Mouse (Mus musculus) splenic B cell, adult 2 months (primary cell): ENCODE measurements around the gene Npr2.
"Not testable (repeated sequence)": the region's sequence is repeated elsewhere in the genome, so short reads cannot be mapped to it uniquely, and the experiment has no call there.

ENCODE experiments used
- DNase-seq: peaks from one replicate; pipeline ENCODE4 v3.0.0-alpha.2; 2011; ENCODE audit warnings: low read depth, low spot score
- H3K27me3 ChIP-seq: 2 replicates; pipeline ENCODE4 v1.6.1; 2012; ENCODE audit warnings: mild to moderate bottlenecking, low read length, moderate library complexity, mixed read lengths; ENCODE audit not compliant: control insufficient read depth, poor library complexity, insufficient read depth, severe bottlenecking
- H3K36me3 ChIP-seq: 2 replicates; pipeline ENCODE4 v1.6.1; 2012; ENCODE audit warnings: mild to moderate bottlenecking, low read length, moderate library complexity, mixed read lengths; ENCODE audit not compliant: control insufficient read depth, poor library complexity, insufficient read depth, severe bottlenecking

Npr2 gene

GRCm38 (mm10) chr4:43631046-43631955, at the start of gene Npr2:
Gene Npr2 (plus strand): TSS chr4:43631935.
- Histone ChIP-seq H3K27me3 (no peaks in the 10 kb centered on the region), H3K36me3 (no peaks in the 10 kb centered on the region)
- no peak for DNase-seq

DNA sequence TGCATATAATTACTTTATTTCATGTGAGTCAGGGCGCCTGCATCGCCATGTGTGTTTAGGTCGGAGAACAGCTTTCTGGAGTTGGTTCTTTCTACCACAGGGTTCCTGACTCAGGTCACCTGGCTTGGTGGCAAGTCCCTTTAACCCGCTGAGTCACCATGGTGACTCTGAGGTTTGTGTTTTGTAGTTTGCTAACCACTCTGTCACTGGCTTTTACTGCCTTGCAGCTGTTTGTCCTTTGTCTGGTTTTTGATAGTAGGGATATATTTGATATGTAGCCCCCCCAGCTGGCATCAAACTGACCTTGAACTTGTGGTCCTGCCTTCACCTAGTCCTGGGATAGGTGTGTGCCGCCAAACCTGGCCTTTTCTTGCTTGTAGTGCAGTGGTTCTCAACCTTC, 49.5 kb upstream of the Npr2 start:
- DNase-seq, result no peak
- H3K36me3 ChIP-seq, result peaks cover 1% of the 10 kb centered on the region
- H3K27me3 ChIP-seq, result no peaks in the 10 kb centered on the region

DNA sequence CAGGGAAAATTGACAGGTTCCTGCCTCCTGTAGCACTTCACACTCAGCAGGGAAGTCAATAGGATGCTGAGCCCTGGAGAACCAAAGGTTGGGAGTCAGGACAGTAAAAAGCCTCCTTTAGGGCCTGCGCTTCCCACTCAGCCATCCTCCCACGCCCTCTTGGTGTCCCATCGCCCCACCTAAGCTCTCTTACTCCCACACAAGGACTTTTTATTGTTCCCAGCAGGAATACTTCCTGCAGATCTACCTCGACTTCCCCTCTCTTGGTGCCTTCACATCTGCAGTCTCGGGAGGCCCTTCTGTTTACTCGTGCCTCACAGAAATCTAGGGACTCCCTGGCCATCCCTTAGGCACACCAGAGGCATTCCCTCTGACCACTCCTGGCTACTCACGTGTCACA, 48.3 kb upstream of the Npr2 start:
- Histone ChIP-seq H3K27me3 (no peaks in the 10 kb centered on the region), H3K36me3 (peaks cover 1% of the 10 kb centered on the region)
- DNase-seq, result no peak

DNA sequence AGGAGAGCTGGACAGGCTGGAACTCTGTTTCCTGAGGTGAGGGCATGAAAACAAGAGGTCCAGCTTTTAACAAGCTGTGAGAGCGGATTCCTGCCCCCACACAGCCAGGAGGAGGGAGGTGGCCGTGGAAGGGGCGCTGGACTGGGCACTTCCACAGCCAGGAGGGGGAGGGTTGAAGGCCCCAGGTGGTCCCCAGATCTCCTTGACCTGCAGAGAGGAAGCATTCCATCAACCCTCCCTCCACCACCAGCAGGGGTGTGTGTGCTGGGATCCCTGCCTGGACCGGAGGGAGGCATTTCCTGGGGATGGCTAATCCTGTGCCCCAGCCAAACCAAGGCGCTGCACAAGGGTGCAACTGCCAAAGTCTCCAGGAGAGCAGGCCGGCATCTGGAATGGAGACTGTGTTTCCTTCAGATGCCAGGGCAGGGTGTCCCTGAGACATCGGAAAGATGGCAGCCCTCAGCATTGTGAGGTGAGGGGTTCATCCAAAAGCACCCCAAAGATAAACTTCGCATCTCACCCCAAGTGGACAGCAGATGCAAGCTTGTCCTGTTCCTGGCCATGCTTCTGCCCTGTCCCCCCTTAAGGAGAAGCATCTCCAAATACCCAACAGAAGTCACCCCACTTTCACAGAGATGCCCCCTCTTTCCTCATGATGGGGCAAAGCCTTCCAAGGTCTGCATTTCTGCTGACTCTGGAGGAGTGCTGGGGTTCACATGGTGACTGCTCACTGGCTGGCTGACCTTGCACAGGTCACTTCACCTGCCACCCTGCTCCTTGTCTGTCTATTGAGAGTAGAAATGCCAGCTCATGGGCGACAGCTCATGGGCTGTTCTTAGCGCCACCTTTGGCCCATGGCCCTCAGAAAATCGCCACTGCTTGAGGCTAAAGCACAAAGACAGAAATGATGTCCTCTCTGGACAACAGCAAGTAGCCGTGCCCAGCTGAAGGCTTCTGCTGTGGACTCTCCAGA, 47.0 kb upstream of the Npr2 start, which contains the start of gene Msmp:
TSS of gene Msmp (minus strand) at position 51 of the 973 bp plus-strand sequence.
- DNase-seq, result no peak
- no peaks in the 10 kb centered on the region for H3K27me3 ChIP-seq

GRCm38 (mm10) chr4:43585682-43586081, 46.1 kb upstream of the Npr2 start:
- H3K36me3 ChIP-seq, result peaks cover 1% of the 10 kb centered on the region
- H3K27me3 ChIP-seq, result no peaks in the 10 kb centered on the region
- no peak for DNase-seq

More for the DNA sequence above, 47.0 kb upstream of the Npr2 start, which contains the start of gene Msmp:
- H3K36me3 ChIP-seq, result peaks cover 1% of the 10 kb centered on the region

GRCm38 (mm10) chr4:43586411-43586810, 45.3 kb upstream of the Npr2 start:
- no peak for DNase-seq
- no peaks in the 10 kb centered on the region for H3K27me3 ChIP-seq
- peaks cover 1% of the 10 kb centered on the region for H3K36me3 ChIP-seq

DNA sequence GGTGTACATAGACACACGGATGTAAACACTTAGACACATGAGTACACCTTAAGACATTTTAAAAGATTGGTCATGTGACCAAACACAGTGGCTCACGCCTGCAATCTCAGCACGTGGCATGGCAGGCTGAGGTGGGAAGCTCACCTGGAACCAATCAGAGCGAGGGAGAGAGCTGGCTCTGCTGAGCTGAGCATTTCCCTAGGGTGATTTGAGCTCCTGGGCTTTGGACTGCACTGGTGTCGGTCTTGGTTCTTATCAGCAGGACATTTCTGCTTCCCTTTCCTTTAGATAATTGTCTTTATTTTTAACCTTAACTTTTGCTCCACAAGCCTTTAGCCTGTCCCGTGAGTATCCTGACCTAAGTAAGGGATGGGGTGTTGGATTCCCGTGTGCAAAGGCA, 44.1 kb upstream of the Npr2 start:
- H3K27me3 ChIP-seq, result no peaks in the 10 kb centered on the region

GRCm38 (mm10) chr4:43591543-43591942, 40.2 kb upstream of the Npr2 start:
- Histone ChIP-seq H3K36me3 (no peaks in the 10 kb centered on the region), H3K27me3 (no peaks in the 10 kb centered on the region)
- DNase-seq, result no peak

More for the DNA sequence above, 44.1 kb upstream of the Npr2 start:
- H3K36me3 ChIP-seq, result no peaks in the 10 kb centered on the region; the same call in none of the 2 replicates
- DNase-seq, result no peak

- Histone ChIP-seq H3K27me3 (no peaks in the 10 kb centered on the region), H3K36me3 (no peaks in the 10 kb centered on the region)
- DNase-seq, result no peak
Measured at GRCm38 (mm10) chr4:43591961-43592360, 39.8 kb upstream of the Npr2 start.

DNA sequence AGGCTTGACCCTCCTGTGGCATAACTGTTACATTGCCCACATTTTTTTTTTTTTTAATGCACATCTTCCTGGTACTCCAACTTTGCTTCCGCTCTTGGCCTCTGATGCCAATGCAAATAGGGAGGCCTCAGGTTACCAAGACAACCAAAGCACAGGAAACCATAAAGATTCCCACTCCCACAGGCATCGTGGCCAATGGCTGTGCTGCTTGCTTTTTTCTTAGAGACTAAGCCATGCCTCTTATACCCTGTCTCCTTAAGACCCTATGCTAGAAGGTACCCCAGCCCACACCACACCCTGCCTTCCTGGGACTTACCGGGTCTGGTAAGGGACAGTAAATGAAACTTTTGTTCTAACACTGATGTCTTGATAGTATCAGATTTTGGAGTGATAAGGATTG, 38.3 kb upstream of the Npr2 start:
- DNase-seq, result no peak
- no peaks in the 10 kb centered on the region for H3K36me3 ChIP-seq
- H3K27me3 ChIP-seq, result no peaks in the 10 kb centered on the region

DNA sequence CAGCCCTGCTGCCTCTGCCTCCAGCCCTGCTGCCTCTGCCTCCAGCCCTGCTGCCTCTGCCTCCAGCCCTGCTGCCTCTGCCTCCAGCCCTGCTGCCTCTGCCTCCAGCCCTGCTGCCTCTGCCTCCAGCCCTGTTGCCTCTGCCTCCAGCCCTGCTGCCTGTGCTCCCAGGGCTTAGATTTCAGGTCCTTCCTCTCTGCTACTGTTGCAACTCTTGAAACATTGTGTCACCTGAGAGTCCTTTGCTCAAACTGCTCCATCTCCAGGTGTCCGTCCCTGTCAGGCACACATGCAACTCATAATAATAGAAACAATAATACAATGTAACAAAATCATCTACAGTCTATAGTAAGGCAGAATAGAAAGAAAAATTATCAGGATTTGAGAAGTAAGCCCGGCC, 35.1 kb upstream of the Npr2 start:
- not testable (repeated sequence) for DNase-seq, H3K36me3 ChIP-seq, H3K27me3 ChIP-seq

- no peak for DNase-seq
- no peaks in the 10 kb centered on the region for H3K36me3 ChIP-seq
- no peaks in the 10 kb centered on the region for H3K27me3 ChIP-seq
Measured at GRCm38 (mm10) chr4:43598200-43598599, 33.5 kb upstream of the Npr2 start.

- Histone ChIP-seq H3K36me3 (no peaks in the 10 kb centered on the region), H3K27me3 (no peaks in the 10 kb centered on the region)
- DNase-seq, result no peak
Measured at GRCm38 (mm10) chr4:43598650-43599380, 32.9 kb upstream of the Npr2 start.

GRCm38 (mm10) chr4:43600195-43600934, 31.4 kb upstream of the Npr2 start:
- DNase-seq, result no peak

More at GRCm38 (mm10) chr4:43600195-43600934, 31.4 kb upstream of the Npr2 start:
- no peaks in the 10 kb centered on the region for H3K36me3 ChIP-seq
- no peaks in the 10 kb centered on the region for H3K27me3 ChIP-seq
